Mouse (Mus musculus) liver, embryonic 16.5 days (tissue): ENCODE measurements around the gene Arid1b. TPM values are rescaled to one million over a fixed set of nuclear protein-coding genes. Genes with fewer than 3 reads are reported as not detected.

ENCODE experiments used
- ATAC-seq: fragments of 200-750 bp; cut with Nextera tagmentation; 2 replicates; pipeline ENCODE4 v1.8.0; 2017; ENCODE audit warnings: low read depth, mild to moderate bottlenecking, moderate number of reproducible peaks, moderate library complexity
- H3K27ac ChIP-seq: fragments of 300-500 bp; sonication (generic); 2 replicates; pipeline ENCODE4 v1.5.1; 2014; ENCODE audit warnings: mild to moderate bottlenecking, low read length
- H3K27me3 ChIP-seq: fragments of 300-500 bp; sonication (generic); 2 replicates; pipeline ENCODE4 v1.6.1; 2014; ENCODE audit warnings: low read depth, low read length, mixed read lengths; ENCODE audit not compliant: control insufficient read depth, insufficient read depth
- H3K36me3 ChIP-seq: fragments of 300-500 bp; sonication (generic); 2 replicates; pipeline ENCODE4 v1.6.1; 2014; ENCODE audit warnings: mild to moderate bottlenecking; ENCODE audit not compliant: control insufficient read depth, insufficient read depth
- H3K4me1 ChIP-seq: fragments of 300-500 bp; sonication (generic); 2 replicates; pipeline ENCODE4 v1.6.1; 2014; ENCODE audit warnings: low read depth, low read length, mixed read lengths; ENCODE audit not compliant: control insufficient read depth
- H3K4me2 ChIP-seq: fragments of 300-500 bp; sonication (generic); 2 replicates; pipeline ENCODE4 v1.6.1; 2014; ENCODE audit warnings: low read depth, low read length, mixed read lengths
- H3K4me3 ChIP-seq: fragments of 300-500 bp; sonication (generic); 2 replicates; pipeline ENCODE4 v1.5.1; 2014; ENCODE audit warnings: low read depth, mild to moderate bottlenecking, low read length
- H3K9ac ChIP-seq: fragments of 300-500 bp; sonication (generic); 2 replicates; pipeline ENCODE4 v1.6.1; 2014; ENCODE audit warnings: low read depth, low read length
- H3K9me3 ChIP-seq: fragments of 300-500 bp; sonication (generic); replicated peaks from 2 replicates; pipeline ENCODE4 v1.6.1; 2016; ENCODE audit warnings: low read length; ENCODE audit not compliant: control insufficient read depth
- WGBS: fragments of 180-500 bp; shearing (Covaris S2); extraction: QIAGEN DNeasy Blood & Tissue Kit; methylation state at CpG from one replicate; pipeline ENCODE4 v1.1.7; 2014; ENCODE audit not compliant: insufficient replicate concordance; 5-methylcytosine and 5-hydroxymethylcytosine counted together
- polyA plus RNA-seq: library from polyadenylated mRNA; unstranded; fragments of >200 nt; fragmentation: Nextera tagmentation; extraction: Ambion mirVana; gene quantifications from 2 replicates; pipeline ENCODE4 v1.2.1, GENCODE M21; 2015

Gene Arid1b
- polyA plus RNA-seq, 1 experiment from 2014 or later = 3.2 TPM

DNA sequence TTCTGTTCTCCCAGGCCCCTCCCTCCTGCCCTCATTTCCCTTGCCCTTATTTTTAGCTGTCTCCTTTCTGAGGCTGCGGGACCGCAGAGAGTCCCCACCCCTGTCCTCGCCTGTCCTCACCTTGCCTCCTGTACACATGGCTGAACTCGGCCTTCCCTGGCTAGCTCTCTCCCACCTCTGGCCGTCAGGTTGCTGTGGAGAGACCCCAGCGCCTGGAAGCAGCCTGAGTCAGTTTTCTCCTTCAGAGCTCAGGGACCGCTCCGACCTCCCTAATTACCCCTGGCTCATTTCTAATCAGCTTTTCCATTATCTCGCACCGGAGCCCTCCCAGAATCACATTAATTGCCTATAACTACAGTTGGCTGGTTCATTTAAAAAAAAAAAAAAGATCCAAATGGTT is 396.6 kb downstream of the Arid1b start:
- H3K4me3 ChIP-seq = no peak overlapping the region
- 65% methylated on average over 10 of the region's 10 CpGs for WGBS
- ATAC-seq = no peak
- no peaks in the 10 kb centered on the region for H3K9me3 ChIP-seq
- H3K4me2 ChIP-seq = no peak overlapping the region
- H3K9ac ChIP-seq = no peak overlapping the region
- no peak overlapping the region for H3K27ac ChIP-seq
- H3K27me3 ChIP-seq = no peaks in the 10 kb centered on the region
- H3K36me3 ChIP-seq = no peaks in the 10 kb centered on the region
- no peaks in the 10 kb centered on the region for H3K4me1 ChIP-seq

DNA sequence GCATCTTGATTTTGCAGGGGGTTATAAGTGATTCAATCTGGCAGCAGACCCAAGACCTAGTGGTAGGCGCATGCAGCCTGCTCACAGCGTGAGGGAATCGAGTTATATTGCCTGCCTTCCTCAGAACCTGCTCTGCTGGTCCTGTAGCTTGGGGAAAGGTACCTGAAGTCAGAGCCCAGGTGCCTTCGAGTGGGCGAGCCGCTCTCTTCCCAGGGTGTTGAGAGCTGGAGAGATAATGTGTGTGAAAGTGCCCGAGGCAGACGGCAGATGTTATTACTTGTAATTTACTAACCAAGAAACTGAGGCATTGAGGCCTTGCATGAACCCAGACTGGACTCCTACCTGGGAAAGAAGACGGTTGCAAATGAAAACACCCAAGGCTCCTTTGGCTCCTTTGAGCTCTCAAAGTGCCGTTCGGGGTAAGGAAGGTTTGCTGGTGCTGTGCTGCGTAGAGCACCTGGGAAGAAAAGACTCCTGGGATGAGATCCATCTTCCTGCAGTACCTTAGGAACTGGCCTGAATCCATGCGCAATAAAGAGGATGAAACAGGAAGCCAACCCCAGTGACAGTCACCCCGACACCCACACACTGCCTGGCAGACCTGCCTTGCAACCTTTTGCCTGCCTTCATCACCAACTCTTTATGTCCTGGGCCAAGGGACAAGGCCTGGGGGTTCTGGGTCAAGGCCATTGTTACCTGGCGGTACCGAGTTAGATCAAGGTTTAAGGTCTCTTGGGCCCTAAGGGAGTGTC is 401.5 kb downstream of the Arid1b start:
- Histone ChIP-seq H3K36me3 (no peaks in the 10 kb centered on the region), H3K27me3 (no peaks in the 10 kb centered on the region), H3K27ac (no peak overlapping the region), H3K4me3 (no peak overlapping the region), H3K4me2 (no peak overlapping the region), H3K9ac (no peak overlapping the region), H3K4me1 (no peaks in the 10 kb centered on the region), H3K9me3 (no peaks in the 10 kb centered on the region)
- ATAC-seq = no peak
- WGBS = 71% methylated on average over 16 of the region's 16 CpGs

DNA sequence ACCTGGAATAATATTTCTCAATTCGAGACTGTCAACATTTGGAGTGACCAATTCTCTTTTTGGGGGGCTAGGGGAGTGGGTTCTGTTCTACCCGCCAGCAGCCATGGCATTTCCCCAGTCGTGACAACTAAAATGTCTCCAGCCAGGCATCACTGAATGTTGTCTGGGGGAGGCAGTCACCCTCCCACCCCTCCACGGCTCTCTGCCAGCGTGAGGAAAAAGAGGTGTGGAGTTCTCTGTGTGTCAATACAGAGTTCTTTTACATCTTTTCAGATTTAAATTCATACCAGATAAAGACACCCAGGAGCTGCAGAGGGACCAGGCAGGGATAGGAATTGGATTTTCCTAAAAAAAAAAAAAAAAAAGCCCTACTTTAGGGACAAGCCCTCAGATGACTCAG is 402.1 kb downstream of the Arid1b start:
- WGBS = 63% methylated on average over 5 of the region's 5 CpGs
- Histone ChIP-seq H3K4me1 (no peaks in the 10 kb centered on the region), H3K36me3 (no peaks in the 10 kb centered on the region), H3K4me3 (no peak overlapping the region), H3K9me3 (no peaks in the 10 kb centered on the region), H3K27ac (no peak overlapping the region), H3K9ac (no peak overlapping the region), H3K4me2 (no peak overlapping the region), H3K27me3 (no peaks in the 10 kb centered on the region)
- no peak for ATAC-seq
